Mouse (Mus musculus): Measurements from ENCODE around the gene Chst4.

- no peak for TF ChIP-seq CTCF (IDR thresholded peaks at IDR 0.05; ENCODE audit: extremely low read depth, insufficient read depth, insufficient read length, insufficient replicate concordance)
- TF ChIP-seq POLR2A (IDR thresholded peaks at IDR 0.05; ENCODE audit: low read depth, low read length), result no peak
Measured at GRCm38 (mm10) chr8:109987776-109988175, 51.8 kb downstream of the Chst4 start.
